Mouse (Mus musculus): ENCODE measurements around the gene Pde8a. TPM values are rescaled to one million over a fixed set of nuclear protein-coding genes. Genes with fewer than 3 reads are reported as not detected.
"Not testable (repeated sequence)": the region's sequence is repeated elsewhere in the genome, so short reads cannot be mapped to it uniquely, and the experiment has no call there.

Pde8a gene
- 10 to 100 TPM; 22.3 to 25.8 TPM for total RNA-seq (2021)
- long read RNA-seq, experiment 1, partial matches to known transcripts, result 2 of 6 reads
- long read RNA-seq, experiment 1, other reads (novel, unspliced or antisense), result 2 of 6 reads
- long read RNA-seq, experiment 2, transcript Pde8a-201 (22 exons, 3,802 nt), result major isoform, 15 of 22 reads
- long read RNA-seq, experiment 2, partial matches to known transcripts, result 3 of 22 reads
- long read RNA-seq, experiment 2, other reads (novel, unspliced or antisense), result 4 of 22 reads

- peak in 1 of 2 experiments; percentile 21 for DNase-seq (ENCODE audit: low spot score in 2 of 2)
Measured at GRCm38 (mm10) chr7:81213347-81214152, at the start of gene Pde8a. TSS of gene Pde8a (plus strand) at chr7:81213596.

GRCm38 (mm10) chr7:81164411-81164810 lies 49.0 kb upstream of the Pde8a start:
- DNase-seq (ENCODE audit: low spot score in 2 of 2), result no peak

GRCm38 (mm10) chr7:81167124-81167523 lies 46.3 kb upstream of the Pde8a start:
- no peak for DNase-seq (ENCODE audit: low spot score in 2 of 2)

- DNase-seq (ENCODE audit: low spot score in 2 of 2), result no peak
Measured at GRCm38 (mm10) chr7:81169351-81169750, 44.0 kb upstream of the Pde8a start.

- no peak for DNase-seq (ENCODE audit: low spot score in 2 of 2)
Measured at GRCm38 (mm10) chr7:81173931-81174330, 39.5 kb upstream of the Pde8a start.

- no peak for DNase-seq (ENCODE audit: low spot score in 2 of 2)
Measured at GRCm38 (mm10) chr7:81174654-81175053, 38.7 kb upstream of the Pde8a start.

- DNase-seq (ENCODE audit: low spot score in 2 of 2), result no peak
Measured at GRCm38 (mm10) chr7:81176187-81176769, 37.1 kb upstream of the Pde8a start.

GRCm38 (mm10) chr7:81179494-81179893 lies 33.9 kb upstream of the Pde8a start:
- DNase-seq (ENCODE audit: low spot score in 2 of 2), result no peak

GRCm38 (mm10) chr7:81182492-81183175 lies 30.8 kb upstream of the Pde8a start:
- no peak for DNase-seq (ENCODE audit: low spot score in 2 of 2)

- no peak for DNase-seq (ENCODE audit: low spot score in 2 of 2)
Measured at GRCm38 (mm10) chr7:81183181-81183580, 30.2 kb upstream of the Pde8a start.

GRCm38 (mm10) chr7:81184136-81184535 lies 29.3 kb upstream of the Pde8a start:
- DNase-seq (ENCODE audit: low spot score in 2 of 2), result no peak

- DNase-seq (ENCODE audit: low spot score in 2 of 2), result no peak
Measured at GRCm38 (mm10) chr7:81184651-81185050, 28.7 kb upstream of the Pde8a start.

- not testable (repeated sequence) for DNase-seq (ENCODE audit: low spot score in 2 of 2)
Measured at GRCm38 (mm10) chr7:81186036-81186435, 27.4 kb upstream of the Pde8a start.

- no peak for DNase-seq (ENCODE audit: low spot score in 2 of 2)
Measured at GRCm38 (mm10) chr7:81189180-81189579, 24.2 kb upstream of the Pde8a start.

- no peak for DNase-seq (ENCODE audit: low spot score in 2 of 2)
Measured at GRCm38 (mm10) chr7:81195509-81195908, 17.9 kb upstream of the Pde8a start.

- DNase-seq (ENCODE audit: low spot score in 2 of 2), result no peak
Measured at GRCm38 (mm10) chr7:81196796-81197195, 16.6 kb upstream of the Pde8a start.

GRCm38 (mm10) chr7:81198538-81198937 lies 14.9 kb upstream of the Pde8a start:
- DNase-seq (ENCODE audit: low spot score in 2 of 2), result peak in 1 of 2 experiments; percentile 37

GRCm38 (mm10) chr7:81199109-81199508 lies 14.3 kb upstream of the Pde8a start:
- no peak for DNase-seq (ENCODE audit: low spot score in 2 of 2)

GRCm38 (mm10) chr7:81199757-81200156 lies 13.6 kb upstream of the Pde8a start:
- no peak for DNase-seq (ENCODE audit: low spot score in 2 of 2)

GRCm38 (mm10) chr7:81202389-81202788 lies 11.0 kb upstream of the Pde8a start:
- no peak for DNase-seq (ENCODE audit: low spot score in 2 of 2)

- DNase-seq (ENCODE audit: low spot score in 2 of 2), result not testable (repeated sequence)
Measured at GRCm38 (mm10) chr7:81203576-81203975, 9.8 kb upstream of the Pde8a start.

- DNase-seq (ENCODE audit: low spot score in 2 of 2), result peak; percentile 35 to 54
Measured at GRCm38 (mm10) chr7:81208944-81209343, 4.5 kb upstream of the Pde8a start.
